Mouse (Mus musculus) kidney, embryonic 14.5 days (tissue): Measurements from ENCODE around the gene Sox1. TPM values are rescaled to one million over a fixed set of nuclear protein-coding genes. Genes with fewer than 3 reads are reported as not detected.

Source experiments
- ATAC-seq: fragments of 200-750 bp; cut with Nextera tagmentation; 2 replicates; pipeline ENCODE4 v1.8.0; 2017; ENCODE audit warnings: moderate number of reproducible peaks, mild to moderate bottlenecking, moderate TSS enrichment, moderate library complexity; ENCODE audit not compliant: low FRiP score, low TSS enrichment
- H3K27ac ChIP-seq: fragments of 300-500 bp; sonication (generic); 2 replicates; pipeline ENCODE4 v1.5.1; 2014; ENCODE audit warnings: low read depth, mild to moderate bottlenecking, low read length, moderate library complexity, mixed read lengths
- H3K27me3 ChIP-seq: fragments of 300-500 bp; sonication (generic); 2 replicates; pipeline ENCODE4 v1.6.1; 2014; ENCODE audit warnings: mild to moderate bottlenecking, low read length; ENCODE audit not compliant: control insufficient read depth, insufficient read depth
- H3K36me3 ChIP-seq: fragments of 300-500 bp; sonication (generic); 2 replicates; pipeline ENCODE4 v1.6.1; 2014; ENCODE audit warnings: low read length, mixed read lengths; ENCODE audit not compliant: control insufficient read depth, insufficient read depth
- H3K4me1 ChIP-seq: fragments of 300-500 bp; sonication (generic); 2 replicates; pipeline ENCODE4 v1.6.1; 2014; ENCODE audit warnings: low read length, mixed read lengths; ENCODE audit not compliant: control insufficient read depth, insufficient read depth
- H3K4me2 ChIP-seq: fragments of 300-500 bp; sonication (generic); replicated peaks from 2 replicates; pipeline ENCODE4 v1.6.1; 2014; ENCODE audit warnings: low read depth, mild to moderate bottlenecking, low read length
- H3K4me3 ChIP-seq: fragments of 300-500 bp; sonication (generic); 2 replicates; pipeline ENCODE4 v1.5.1; 2014; ENCODE audit warnings: mild to moderate bottlenecking, low read length
- H3K9ac ChIP-seq: fragments of 300-500 bp; sonication (generic); 2 replicates; pipeline ENCODE4 v1.6.1; 2014; ENCODE audit warnings: low read depth, mild to moderate bottlenecking, low read length, moderate library complexity
- H3K9me3 ChIP-seq: fragments of 300-500 bp; sonication (generic); 2 replicates; pipeline ENCODE4 v1.6.1; 2016; ENCODE audit warnings: low read length; ENCODE audit not compliant: control insufficient read depth
- WGBS: fragments of 180-500 bp; shearing (Covaris S2); extraction: QIAGEN DNeasy Blood & Tissue Kit; methylation state at CpG from one replicate; pipeline ENCODE4 v1.1.7; 2014; 5-methylcytosine and 5-hydroxymethylcytosine counted together
- microRNA-seq: library from miRNA; unstranded; fragments of <30 nt; microRNA quantifications from one replicate; pipeline ENCODE4, GENCODE M21; 2016
- polyA plus RNA-seq: library from polyadenylated mRNA; unstranded; fragments of >200 nt; fragmentation: Nextera tagmentation; extraction: Ambion mirVana; gene quantifications from 2 replicates; pipeline ENCODE4 v1.2.1, GENCODE M21; 2014

Sox1 gene
- polyA plus RNA-seq, 1 experiment from 2014 or later: not detected

DNA sequence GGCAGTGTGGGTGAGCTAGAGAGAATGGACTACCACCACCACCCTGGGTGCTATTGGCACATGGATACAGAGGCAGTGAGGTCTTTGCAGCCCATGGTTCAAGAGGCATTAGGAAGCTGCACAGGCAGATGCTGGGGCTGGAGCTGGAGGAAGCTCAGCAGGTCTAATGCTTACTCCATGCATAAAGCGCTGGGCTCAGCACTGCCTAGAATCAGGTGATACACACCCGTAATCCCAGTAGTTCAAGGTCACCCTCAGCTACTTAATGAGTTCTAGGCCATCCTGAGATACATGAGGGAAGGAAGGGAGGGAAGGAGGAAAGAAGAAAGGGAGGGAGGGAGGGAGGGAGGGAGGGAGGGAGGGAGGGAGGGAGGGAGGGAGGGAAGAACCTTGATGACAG lies 50.2 kb downstream of the Sox1 start:
- Histone ChIP-seq H3K36me3 (no peaks in the 10 kb centered on the region), H3K9me3 (peaks cover 6% of the 10 kb centered on the region), H3K9ac (no peak overlapping the region), H3K27ac (no peak overlapping the region), H3K4me3 (no peak overlapping the region), H3K4me2 (no peak overlapping the region), H3K4me1 (no peaks in the 10 kb centered on the region), H3K27me3 (peaks cover 44% of the 10 kb centered on the region)
- 35% methylated on average over 2 of the region's 2 CpGs for WGBS
- ATAC-seq: no peak

DNA sequence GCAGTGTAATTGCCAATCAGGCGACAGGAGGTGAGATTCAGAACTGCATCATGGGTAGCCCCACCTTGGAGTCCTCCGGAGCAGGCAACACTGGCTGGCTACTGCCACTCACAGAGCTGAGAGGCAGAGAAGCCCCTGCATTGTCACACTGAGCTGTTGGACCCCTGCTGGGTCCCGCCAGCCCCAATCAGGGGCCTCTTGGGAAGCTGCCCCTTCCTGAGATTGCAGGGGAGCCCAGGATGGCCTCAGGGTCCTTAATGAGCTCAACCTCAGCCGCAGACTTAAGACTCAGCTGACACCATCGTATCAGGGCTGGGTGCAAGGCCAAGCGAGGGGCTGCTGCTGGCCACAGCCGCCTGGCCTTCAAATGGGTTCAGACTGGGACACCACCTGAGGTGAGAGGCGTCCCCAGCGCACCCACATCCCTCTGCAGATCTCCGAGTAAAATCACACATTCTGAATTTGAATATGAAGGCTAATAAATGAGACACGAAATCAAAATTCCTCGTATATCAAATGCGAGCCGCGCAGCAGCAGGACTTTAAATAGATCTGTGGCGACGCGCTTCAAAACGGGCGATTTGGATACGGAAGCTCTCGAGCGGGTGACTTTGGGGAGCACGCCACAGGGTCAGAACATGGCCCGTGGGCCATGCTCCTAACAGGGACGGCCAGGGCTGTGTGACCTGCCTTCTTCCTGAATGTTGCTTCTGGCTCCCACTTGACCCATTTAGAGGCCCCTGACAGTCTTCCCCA lies 51.0 kb downstream of the Sox1 start:
- H3K4me3 ChIP-seq: no peak overlapping the region
- no peak overlapping the region for H3K4me2 ChIP-seq
- under 1% methylated on average over 26 of the region's 26 CpGs for WGBS
- H3K27me3 ChIP-seq: peaks cover 44% of the 10 kb centered on the region
- no peak for ATAC-seq
- H3K9me3 ChIP-seq: peaks cover 6% of the 10 kb centered on the region
- no peaks in the 10 kb centered on the region for H3K36me3 ChIP-seq
- no peaks in the 10 kb centered on the region for H3K4me1 ChIP-seq
- H3K27ac ChIP-seq: no peak overlapping the region
- H3K9ac ChIP-seq: no peak overlapping the region

Small RNA genes within 50 kb of the gene (microRNA-seq; reads per million reads assigned to microRNA genes)
- not detected for gene Gm25239

Other genes with a start within 250 kb of the Sox1 start
- not detected in 2 replicates for gene A230072I06Rik, start 116.5 kb upstream of the Sox1 start, polyA plus RNA-seq
- 0.69 and 0.97 TPM in 2 replicates for gene Spaca7, start 177.7 kb downstream of the Sox1 start, polyA plus RNA-seq